ENCODE assay signal across 28 mouse cellular contexts in genomic region chr14:88264771-88265170, GRCm38 (mm10).
"Had no signal": no experiment of that assay in that cellular context is flagged by ENCODE, and none has a peak within 500 bp of the region (broad histone marks: within the 10 kb centered on the region; RNA-seq: fewer than 3 reads in every experiment).

No protein-coding gene starts in this region.

- DNase-seq: cerebellum, adult 8-10 months; cerebellum, adult 9-10 months; cerebellum, adult 9-11 months; cerebellum, postnatal 10 days; cerebellum, postnatal 14 days; cerebellum, postnatal 25 days; cerebellum, postnatal 36 days; embryo, embryonic 11 days; forebrain, postnatal 0 days; gastrocnemius, postnatal 10 days; gastrocnemius, postnatal 14 days; gastrocnemius, postnatal 25 days; gastrocnemius, postnatal 36 days; heart, adult 11 months; heart, adult 18-20 months; heart, adult 2 months had no signal

- H3K4me3 ChIP-seq: embryonic facial prominence, embryonic 10.5 days; embryonic facial prominence, embryonic 12.5 days; embryonic facial prominence, embryonic 13.5 days; embryonic facial prominence, embryonic 15.5 days; erythroblast, embryonic 14.5 days; forebrain, embryonic 10.5 days; forebrain, embryonic 12.5 days; forebrain, embryonic 13.5 days; forebrain, embryonic 15.5 days; heart, adult 2 months; heart, embryonic 10.5 days had no signal

- ATAC-seq: forebrain, embryonic 13.5 days; forebrain, embryonic 14.5 days; forebrain, embryonic 15.5 days; forebrain, embryonic 16.5 days; forebrain, postnatal 0 days had no signal

- H3K27ac ChIP-seq: embryonic facial prominence, embryonic 10.5 days; embryonic facial prominence, embryonic 12.5 days; embryonic facial prominence, embryonic 13.5 days; embryonic facial prominence, embryonic 15.5 days; forebrain, embryonic 10.5 days; forebrain, embryonic 12.5 days; forebrain, embryonic 13.5 days; forebrain, embryonic 15.5 days; heart, adult 2 months; heart, embryonic 10.5 days had no signal
